Mouse (Mus musculus) retina, embryonic 14.5 days (tissue): ENCODE data around the gene Dnajc8.

Source experiments
- DNase-seq: peaks from one replicate; pipeline ENCODE4 v3.0.0-alpha.2; 2015; ENCODE audit warnings: low spot score

The Dnajc8 gene

GRCm38 (mm10) chr4:132535406-132536121 lies at the start of gene Dnajc8:
Gene Dnajc8 (plus strand): TSS chr4:132535550.
- DNase-seq = peak; percentile 96

GRCm38 (mm10) chr4:132488521-132488920 lies 46.8 kb upstream of the Dnajc8 start:
- no peak for DNase-seq

- no peak for DNase-seq
Observed at GRCm38 (mm10) chr4:132488976-132489375, 46.4 kb upstream of the Dnajc8 start.

- no peak for DNase-seq
Observed at GRCm38 (mm10) chr4:132490273-132491010, 44.9 kb upstream of the Dnajc8 start.

GRCm38 (mm10) chr4:132491057-132491456 lies 44.3 kb upstream of the Dnajc8 start:
- DNase-seq = no peak

- DNase-seq = no peak
Observed at GRCm38 (mm10) chr4:132491748-132492147, 43.6 kb upstream of the Dnajc8 start.

- peak; percentile 47 for DNase-seq
Observed at GRCm38 (mm10) chr4:132492178-132493060, 42.9 kb upstream of the Dnajc8 start.

- DNase-seq = no peak
Observed at GRCm38 (mm10) chr4:132494271-132494918, 41.0 kb upstream of the Dnajc8 start.

GRCm38 (mm10) chr4:132501639-132502038 lies 33.7 kb upstream of the Dnajc8 start:
- no peak for DNase-seq

- no peak for DNase-seq
Observed at GRCm38 (mm10) chr4:132503344-132503743, 32.0 kb upstream of the Dnajc8 start.

GRCm38 (mm10) chr4:132505034-132505738 lies 30.2 kb upstream of the Dnajc8 start:
- DNase-seq = no peak

GRCm38 (mm10) chr4:132505800-132506199 lies 29.6 kb upstream of the Dnajc8 start:
- DNase-seq = no peak

- DNase-seq = no peak
Observed at GRCm38 (mm10) chr4:132506250-132506649, 29.1 kb upstream of the Dnajc8 start.

- DNase-seq = no peak
Observed at GRCm38 (mm10) chr4:132507210-132507609, 28.1 kb upstream of the Dnajc8 start.

- DNase-seq = peak; percentile 79
Observed at GRCm38 (mm10) chr4:132509621-132510296, 25.6 kb upstream of the Dnajc8 start.

- peak; percentile 99 for DNase-seq
Observed at GRCm38 (mm10) chr4:132510352-132510798, 25.0 kb upstream of the Dnajc8 start, which contains the start of gene Sesn2. Gene Sesn2 (minus strand): TSS chr4:132510501.

GRCm38 (mm10) chr4:132512080-132512479 lies 23.3 kb upstream of the Dnajc8 start:
- DNase-seq = no peak

- peak; percentile 35 for DNase-seq
Observed at GRCm38 (mm10) chr4:132513395-132514273, 21.7 kb upstream of the Dnajc8 start.

- peak; percentile 94 for DNase-seq
Observed at GRCm38 (mm10) chr4:132514555-132515135, 20.7 kb upstream of the Dnajc8 start.
